Mouse (Mus musculus) right cerebral cortex, postnatal 10 days (tissue): Measurements from ENCODE around the gene Tmem223.
"Not testable (repeated sequence)": the region's sequence is repeated elsewhere in the genome, so short reads cannot be mapped to it uniquely, and the experiment has no call there.

ENCODE experiments used
- DNase-seq, 2 experiments: peaks; one replicate each; pipeline ENCODE4 v3.0.0; 2021; ENCODE audit warnings: low spot score in 2 of 2

Tmem223 gene

DNA sequence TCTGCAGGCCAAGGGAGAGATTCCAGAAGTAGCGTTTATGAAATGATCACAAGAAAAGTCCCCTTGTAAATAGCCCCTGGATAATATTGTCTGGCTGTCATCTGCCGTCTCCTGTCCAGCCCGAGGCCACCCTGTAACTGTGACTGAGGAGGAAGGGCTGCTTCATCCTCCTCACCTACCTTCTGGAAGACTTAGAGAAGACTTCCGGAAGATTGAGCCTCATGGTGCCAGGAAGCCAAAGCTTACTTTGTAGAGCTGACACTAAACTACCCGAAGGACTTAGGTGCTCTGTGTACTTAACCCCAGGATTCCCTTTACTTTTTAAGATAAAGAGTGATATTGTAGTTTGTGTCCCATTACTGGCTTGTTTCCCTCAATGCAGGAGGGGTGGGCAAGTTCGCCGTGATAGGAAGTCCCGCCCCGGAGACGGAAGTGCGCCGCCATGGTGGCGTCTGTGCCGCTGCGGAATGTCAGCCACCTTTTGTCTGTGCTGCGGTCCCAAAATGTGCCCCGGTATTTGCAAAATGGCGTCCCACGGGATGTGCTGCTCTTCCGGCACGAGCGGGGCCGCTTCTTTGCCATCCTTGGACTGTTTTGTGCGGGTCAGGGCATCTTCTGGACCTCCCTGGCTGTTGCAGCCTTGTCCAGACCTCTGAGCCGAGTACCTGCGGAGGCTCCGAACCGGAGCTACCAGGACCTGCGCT is at the start of gene Tmem223:
Gene Tmem223, plus strand, starts transcription at position 430 of the 704 bp plus-strand sequence.
- DNase-seq = peak; percentile 88

- no peak for DNase-seq
Measured at GRCm38 (mm10) chr19:8721378-8721777, 49.4 kb upstream of the Tmem223 start.

DNA sequence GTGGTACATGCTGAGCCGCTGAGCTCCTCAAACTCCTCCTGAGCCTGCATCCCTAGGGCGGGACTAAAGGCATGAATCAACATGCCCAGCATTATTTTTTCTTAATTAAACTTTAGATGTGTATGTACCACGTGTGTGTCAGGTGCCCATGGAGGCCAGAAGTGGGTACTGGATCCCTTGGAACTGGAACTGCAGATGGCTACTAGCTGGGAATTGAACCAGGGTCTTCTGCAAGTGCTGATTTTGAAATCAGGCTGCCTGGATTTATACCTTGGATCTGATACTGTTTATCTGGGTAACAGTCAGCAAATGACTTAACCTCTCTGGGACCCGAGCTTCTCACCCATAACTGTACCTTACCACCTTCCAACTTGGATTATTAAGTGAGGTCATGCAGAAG is 48.8 kb upstream of the Tmem223 start:
- DNase-seq = no peak

GRCm38 (mm10) chr19:8722559-8722906 is 48.3 kb upstream of the Tmem223 start:
- no peak for DNase-seq

DNA sequence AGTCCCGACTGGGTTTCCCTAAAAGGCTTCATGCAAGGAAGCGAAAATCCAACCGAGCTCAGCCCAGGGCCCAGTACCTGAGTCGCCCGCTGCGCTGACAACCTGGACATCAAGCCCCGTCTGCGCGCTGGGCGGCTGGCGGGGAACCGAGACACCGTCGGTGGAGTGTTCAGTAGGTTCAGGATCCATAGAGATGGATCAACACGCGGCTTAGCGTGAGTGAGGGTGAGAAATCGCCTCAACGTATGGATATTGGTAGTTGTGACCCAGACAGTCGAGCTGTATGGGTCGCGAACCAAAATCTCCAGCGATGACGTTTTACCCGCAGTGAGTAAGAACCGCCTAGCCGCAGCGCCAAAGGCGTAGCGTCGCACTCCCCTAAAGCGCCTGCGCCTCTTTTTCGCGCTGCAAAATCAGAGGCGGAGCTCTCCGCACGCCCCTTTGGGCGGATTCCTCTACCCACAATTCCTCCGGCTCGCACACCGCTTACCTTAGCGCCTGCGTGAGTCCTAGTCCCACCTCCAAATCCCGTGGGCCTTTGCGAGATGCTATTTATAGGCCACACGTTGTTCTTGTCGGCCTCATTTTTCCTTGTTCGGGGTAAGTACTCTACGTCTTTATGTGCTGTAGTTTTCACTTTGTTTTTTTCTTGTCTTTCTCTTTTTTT is 47.8 kb upstream of the Tmem223 start, which contains the start of gene Slc3a2:
Gene Slc3a2, minus strand, starts transcription at position 463 of the 667 bp plus-strand sequence.
- DNase-seq = peak; percentile 98

DNA sequence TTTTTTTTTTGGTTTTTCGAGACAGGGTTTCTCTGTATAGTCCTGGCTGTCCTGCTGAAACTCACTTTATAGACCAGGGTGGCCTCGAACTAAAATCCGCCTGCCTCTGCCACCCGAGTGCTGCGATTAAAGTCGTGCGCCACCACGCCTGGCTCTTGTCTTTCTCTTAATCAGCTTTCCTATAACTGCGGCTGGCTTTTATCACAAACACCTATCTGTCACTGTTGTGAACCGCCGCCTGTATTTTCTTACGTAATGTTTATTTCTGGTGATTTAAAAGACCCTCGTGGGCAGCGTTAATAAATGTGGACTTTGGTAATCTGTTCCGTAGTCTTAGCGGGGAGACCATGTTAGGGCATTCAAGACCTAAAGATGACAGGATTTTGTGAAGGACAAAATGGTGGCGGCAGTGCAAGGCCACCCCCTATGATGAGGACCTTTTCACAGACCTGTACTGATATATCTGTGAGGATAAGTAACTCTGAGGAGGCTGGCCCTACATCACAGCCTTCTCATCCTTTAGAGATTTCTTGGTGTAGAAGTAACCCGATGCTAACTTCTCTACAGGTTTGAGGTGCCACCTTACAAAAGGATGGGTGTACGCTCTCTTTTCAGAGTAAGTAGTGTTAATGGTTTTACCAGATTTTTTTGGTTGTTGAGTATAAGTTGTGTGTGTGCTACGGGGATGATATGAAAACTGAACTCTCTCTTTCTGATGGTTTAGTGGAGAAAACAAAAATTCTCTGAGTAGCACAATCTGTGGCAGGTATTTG is 47.0 kb upstream of the Tmem223 start:
- DNase-seq = no peak

DNA sequence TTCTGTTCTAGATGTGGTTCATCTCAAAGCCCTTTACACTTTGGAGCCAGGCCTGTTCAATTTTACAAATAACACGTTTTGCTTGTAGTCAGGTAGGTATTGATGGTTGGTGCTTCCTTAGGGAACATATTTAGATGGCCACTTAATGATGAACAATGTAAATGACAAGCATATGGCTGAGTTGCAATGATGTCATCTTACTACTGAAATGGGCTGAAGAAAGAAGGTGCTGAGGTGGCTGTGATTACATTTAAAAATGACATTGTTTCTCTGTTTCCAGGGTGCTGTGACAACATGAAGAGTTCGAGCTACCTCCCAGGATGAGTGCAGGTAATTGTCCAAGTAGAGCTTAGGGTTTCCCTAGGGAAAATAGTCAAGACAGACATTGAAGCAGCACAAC is 46.4 kb upstream of the Tmem223 start:
- no peak for DNase-seq

DNA sequence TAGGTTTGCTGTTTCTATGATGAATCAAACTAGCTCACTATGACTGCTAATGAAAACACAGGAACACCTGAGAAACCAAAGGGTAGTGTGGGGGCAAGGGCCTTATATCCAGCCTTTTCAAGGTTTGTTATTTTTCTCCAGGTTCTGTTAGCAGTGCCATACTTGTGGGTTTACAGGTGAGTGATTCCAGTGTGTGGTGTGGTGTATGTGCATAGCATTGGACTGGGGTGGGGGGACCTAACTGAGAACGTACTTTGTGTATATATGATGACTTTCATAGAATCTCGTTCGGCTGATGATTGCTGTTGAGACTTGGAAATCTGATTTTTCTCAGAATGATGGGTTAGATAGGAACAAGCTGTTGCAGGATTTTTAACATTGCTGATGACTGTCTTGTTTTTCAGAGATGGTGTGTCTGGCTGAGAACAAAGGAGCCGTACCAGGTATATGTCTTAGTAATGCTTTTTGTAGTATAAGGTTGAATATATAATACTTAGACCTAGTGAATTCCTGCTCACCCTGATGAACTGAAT is 45.6 kb upstream of the Tmem223 start:
- no peak for DNase-seq

DNA sequence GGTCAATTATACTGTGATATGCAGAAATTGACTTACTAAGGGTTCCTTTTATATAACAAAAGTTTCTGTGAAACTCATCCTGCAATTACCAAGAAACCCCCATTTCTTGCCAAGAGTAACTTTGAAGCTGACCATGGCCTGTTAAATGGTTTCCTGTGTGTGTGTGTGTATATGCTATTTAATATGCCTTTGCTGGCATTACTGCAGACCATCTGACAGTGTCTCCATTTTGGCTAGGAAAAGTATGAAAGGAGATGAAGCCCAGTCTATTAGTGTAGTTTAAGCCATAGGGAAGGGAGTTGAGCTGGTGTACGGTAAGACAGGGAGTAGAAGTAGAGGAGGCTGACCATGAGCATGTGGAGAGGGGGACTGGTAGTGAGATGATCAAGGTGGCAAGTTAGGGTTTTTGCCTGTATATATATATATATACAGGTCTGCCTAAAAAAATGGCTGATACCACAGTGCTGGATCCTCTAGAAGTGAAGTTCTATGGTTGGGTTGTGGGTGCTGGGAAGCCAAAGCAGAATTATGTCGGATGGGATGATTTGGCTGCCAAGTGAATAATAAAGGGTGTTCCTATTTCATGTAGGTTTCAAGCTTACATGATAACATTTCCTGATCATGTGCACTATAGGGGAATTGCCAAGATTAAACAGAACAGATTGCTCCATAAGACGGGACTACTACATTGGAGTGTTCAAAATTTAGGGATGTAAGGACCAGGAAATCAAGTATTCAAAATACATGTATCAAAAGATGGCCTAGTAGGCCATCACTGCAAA is 44.0 kb upstream of the Tmem223 start:
- DNase-seq = no peak

DNA sequence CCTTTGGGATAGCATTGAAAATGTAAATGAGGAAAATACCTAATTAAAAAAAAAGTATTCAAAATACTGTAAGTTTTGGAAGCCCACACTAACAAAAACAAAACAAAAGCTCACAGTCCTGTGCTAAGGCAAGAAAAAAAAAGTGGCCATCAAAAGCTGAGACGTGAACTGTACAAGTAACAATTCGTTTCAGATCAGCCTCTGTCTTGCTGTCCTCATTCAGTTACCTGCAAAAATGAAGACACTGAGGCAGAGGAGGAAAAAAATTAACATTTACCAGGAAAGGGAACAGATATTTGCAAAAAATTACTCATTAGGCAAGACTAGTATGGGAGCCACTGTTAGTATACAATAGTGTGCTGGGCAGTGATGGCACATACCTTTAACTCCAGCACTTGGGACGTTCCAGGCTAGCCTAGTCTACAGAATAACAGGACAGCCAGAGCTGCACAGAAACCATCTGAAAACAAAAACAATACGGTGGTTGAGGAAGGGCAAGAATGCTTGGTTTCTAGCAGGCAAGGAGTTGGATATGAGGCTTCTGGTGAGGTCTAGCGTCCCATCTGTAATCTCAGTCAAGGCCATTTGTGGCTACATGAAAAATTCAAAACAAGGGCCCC is 43.2 kb upstream of the Tmem223 start:
- no peak for DNase-seq

- not testable (repeated sequence) for DNase-seq
Measured at GRCm38 (mm10) chr19:8728335-8729099, 42.3 kb upstream of the Tmem223 start.

GRCm38 (mm10) chr19:8734334-8734733 is 36.5 kb upstream of the Tmem223 start:
- DNase-seq = no peak

DNA sequence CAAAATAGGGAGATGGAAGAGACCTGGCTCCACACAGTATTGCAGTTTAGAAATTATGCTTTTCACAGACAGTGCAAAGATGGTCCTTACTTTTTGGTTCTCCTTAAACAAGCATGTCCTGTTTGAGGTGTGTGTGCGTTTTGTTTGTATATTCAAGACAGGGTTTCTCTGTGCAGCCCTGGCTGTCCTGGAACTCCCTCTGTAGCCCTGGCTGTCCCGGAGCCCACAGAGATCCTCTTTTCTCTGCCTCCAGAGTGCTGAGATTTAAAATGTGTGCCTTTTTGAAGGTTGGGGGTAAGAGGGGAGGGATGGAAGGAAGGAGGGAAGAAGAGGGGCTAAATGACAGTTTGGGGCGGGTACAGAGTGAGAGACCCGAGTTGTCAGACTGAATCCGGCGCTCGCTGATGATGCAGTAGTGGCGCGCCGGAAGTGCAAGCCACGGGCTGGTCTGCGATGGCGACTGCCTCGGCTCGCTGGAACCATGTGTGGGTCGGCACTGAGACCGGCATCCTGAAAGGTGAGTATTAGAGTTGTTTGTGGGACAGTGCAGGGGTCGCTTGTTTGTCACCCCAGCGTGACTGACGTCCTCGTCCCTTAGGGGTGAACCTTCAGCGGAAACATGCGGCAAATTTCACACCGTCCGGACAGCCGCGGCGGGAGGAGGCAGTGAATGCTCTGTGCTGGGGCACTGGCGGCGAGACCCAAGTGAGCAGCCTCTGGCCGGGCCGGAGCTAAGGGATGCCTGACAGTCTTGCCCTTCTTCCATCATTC is 35.2 kb upstream of the Tmem223 start, which contains the start of gene Wdr74:
Gene Wdr74, plus strand, starts transcription at position 439 of the 771 bp plus-strand sequence.
- peak; percentile 96 for DNase-seq

DNA sequence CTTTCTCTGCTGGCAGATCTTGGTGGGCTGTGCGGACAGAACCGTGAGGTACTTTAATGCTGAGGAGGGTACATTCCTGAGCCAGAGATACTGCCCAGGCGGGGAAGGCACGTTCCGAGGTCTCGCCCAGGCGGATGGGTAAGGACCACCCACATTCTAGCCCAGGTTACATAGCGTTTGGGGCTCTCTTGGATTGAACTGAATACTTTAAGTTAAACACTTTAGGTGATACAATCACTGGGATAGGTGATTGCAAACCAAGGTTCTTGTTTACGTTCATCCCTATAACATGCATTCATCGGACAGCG is 34.7 kb upstream of the Tmem223 start:
- no peak for DNase-seq

- no peak for DNase-seq
Measured at GRCm38 (mm10) chr19:8738911-8739310, 31.9 kb upstream of the Tmem223 start.

- DNase-seq = no peak
Measured at GRCm38 (mm10) chr19:8739646-8740045, 31.1 kb upstream of the Tmem223 start.

GRCm38 (mm10) chr19:8740603-8741002 is 30.2 kb upstream of the Tmem223 start, which contains the start of gene 1700092M07Rik:
1700092M07Rik (plus strand) TSS chr19:8740718.
- no peak for DNase-seq

- DNase-seq = peak; percentile 98
Measured at GRCm38 (mm10) chr19:8741243-8741869, 29.4 kb upstream of the Tmem223 start, which contains the start of gene Stx5a. Stx5a (plus strand) TSS chr19:8741413.

DNA sequence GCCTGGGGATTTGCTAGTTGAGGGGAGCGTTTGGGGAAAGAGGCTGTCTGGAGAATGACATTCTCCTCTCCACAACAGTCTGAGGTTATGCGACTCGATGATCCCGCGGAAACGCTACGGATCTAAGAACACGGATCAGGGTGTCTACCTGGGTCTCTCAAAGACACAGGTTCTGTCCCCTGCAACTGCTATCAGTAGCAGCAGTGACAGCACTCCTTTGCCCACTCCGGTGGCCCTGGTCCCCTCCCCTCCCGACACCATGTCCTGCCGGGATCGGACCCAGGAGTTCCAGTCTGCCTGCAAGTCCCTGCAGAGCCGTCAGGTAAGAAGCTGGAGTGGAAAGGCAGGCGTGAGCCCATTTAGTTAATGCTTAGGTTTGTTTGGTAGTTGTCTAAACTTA is 28.6 kb upstream of the Tmem223 start:
- DNase-seq = no peak
